Mouse (Mus musculus) adrenal gland, postnatal 4 days (tissue): ENCODE results near the gene Dnajc19. TPM values are rescaled to one million over a fixed set of nuclear protein-coding genes. Genes with fewer than 3 reads are reported as not detected.
"Not testable (repeated sequence)": the region's sequence is repeated elsewhere in the genome, so short reads cannot be mapped to it uniquely, and the experiment has no call there.

ENCODE experiments used
- DNase-seq, 2 experiments: peaks; one replicate each; pipeline ENCODE4 v3.0.0; 2021 to 2022; ENCODE audit warnings: low spot score in 2 of 2, mixed read lengths in 2 of 2
- long read RNA-seq, 2 experiments: library from polyadenylated mRNA; stranded (forward); transcript quantifications; one replicate each; pipeline ENCODE4 v2.0.0; 2021
- total RNA-seq, 2 experiments: library from RNA; stranded (reverse); gene quantifications; 2 replicates each; pipeline ENCODE4 v1.2.3; 2021

The Dnajc19 gene
- total RNA-seq = 100 to 1,000 TPM; 112 to 113 TPM
- long read RNA-seq, experiment 1, transcript Dnajc19-202 (6 exons, 659 nt) = major isoform, 94 of 110 reads
- long read RNA-seq, experiment 1, partial matches to known transcripts = 2 of 110 reads
- long read RNA-seq, experiment 1, other reads (novel, unspliced or antisense) = 7 of 110 reads
- long read RNA-seq, experiment 2, transcript Dnajc19-202 (6 exons, 659 nt) = major isoform, 68 of 96 reads
- long read RNA-seq, experiment 2, transcript Dnajc19-201 (6 exons, 2,499 nt) = minor isoform, 11 of 96 reads
- long read RNA-seq, experiment 2, partial matches to known transcripts = 5 of 96 reads
- long read RNA-seq, experiment 2, other reads (novel, unspliced or antisense) = 10 of 96 reads

DNA sequence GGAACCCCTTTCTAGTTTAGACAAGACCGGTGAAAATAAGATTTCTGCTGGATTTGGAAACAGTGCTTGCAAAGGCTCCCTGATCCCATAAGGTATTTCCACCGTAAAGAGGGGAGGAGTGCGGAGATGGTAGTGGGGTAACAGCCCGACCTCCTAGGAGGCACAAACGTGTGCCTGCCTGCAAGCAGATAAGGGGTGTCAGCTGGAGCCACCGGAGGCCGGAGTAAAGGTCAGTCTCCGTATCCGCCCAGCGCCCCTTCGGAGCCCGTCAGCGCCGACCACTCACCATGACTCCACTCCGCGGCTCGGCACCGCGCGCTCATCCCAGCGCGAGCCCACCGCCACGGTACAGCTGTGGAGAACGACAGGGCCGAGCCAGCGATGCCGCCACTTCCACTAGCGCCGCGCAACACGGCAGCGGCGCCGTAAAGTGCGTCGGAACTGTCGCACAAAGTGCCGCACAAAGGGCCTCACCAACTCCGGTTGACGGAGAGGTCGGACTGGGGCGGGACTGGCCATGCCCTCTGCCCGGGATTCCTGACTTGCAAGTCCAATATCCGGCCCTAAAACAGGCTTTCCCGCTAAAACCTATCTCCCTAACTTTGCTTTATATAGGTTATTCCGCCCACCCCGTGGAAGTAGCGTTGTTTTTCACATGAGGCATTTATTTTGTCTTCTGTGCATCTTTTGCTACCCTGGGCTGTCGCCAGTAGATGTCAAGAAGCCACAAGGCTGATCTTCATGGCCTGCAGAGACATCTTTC is at the start of gene Dnajc19:
TSS of gene Dnajc19 (minus strand) at position 422 of the 763 bp plus-strand sequence.
- peak; percentile 76 to 79 for DNase-seq

GRCm38 (mm10) chr3:34129957-34130356 is 48.8 kb upstream of the Dnajc19 start:
- DNase-seq = no peak

- DNase-seq = no peak
These were observed 40.2 kb upstream of the Dnajc19 start for GRCm38 (mm10) chr3:34121311-34121710.

DNA sequence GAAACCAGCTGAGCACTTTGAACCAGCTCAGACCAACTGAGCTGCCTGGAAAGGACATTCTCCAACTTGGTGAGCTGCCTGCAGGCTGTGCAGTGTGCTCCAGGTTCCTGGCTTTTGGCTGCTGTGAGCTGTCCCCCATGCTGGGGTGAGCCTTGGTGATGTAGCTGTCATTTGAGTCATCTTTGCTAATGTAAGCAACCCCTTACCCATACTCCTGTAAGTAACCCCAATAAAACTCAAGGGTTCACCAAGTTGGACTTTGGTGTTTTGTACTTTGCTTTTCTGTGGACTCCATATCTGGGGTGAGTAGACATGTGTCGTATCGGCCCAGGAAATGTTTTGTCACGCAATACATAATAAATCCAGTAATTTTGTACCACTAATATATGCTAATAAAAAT is 39.7 kb upstream of the Dnajc19 start:
- DNase-seq = no peak

DNA sequence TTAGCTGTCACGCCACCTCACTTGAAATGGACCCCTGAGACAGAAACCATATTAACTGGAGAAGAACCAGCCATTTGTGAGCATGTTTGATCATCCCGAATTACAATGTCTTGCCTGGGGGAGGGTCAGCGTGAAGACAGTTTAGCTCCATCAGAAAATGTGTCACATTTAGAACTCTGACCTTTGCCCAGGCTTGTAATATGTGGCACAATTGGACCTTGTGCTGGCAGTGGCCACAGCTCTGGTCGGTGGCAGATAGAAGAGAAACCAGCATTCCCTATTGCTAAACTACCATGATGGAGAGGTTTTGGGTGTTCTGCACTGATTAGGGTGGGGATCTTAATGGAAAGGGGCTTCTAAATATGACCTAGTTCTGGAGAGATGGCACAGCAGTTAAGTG is 38.7 kb upstream of the Dnajc19 start:
- DNase-seq = no peak

GRCm38 (mm10) chr3:34115806-34116205 is 34.7 kb upstream of the Dnajc19 start:
- no peak for DNase-seq

DNA sequence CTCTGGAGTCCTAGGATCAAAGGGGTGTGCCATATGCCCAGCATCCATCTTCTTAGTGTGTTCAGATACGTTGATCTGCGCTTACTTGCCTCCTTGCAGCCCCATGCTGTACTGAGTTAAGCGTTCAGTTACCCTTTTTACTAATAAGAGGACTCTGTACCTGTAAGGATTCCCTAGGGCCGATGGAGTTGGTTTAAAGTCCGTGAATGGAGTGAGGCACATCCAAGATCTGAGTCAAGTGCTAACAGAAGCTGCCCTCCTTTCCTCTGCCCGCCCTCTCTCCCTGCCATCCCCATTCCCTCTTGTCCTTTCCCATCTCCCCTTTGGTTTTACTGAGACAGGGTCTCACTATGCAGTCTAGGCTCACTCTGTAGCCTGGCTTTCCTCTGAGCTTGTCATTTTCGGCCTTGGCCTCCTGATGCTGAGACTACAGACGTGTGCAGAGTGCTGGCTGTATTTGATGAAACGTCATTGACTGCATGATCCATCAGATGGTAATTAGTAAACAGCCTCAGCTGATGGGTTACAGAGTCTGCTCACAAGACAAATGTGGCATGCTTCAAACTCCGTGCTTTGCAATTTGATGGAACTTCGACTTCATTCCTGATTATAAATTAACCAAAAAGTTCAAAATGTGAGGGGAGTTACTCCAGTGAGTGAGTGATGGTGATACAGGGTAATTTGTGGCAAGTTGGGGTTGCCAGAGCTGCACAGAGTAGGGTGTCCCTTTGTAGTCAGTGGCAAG is 31.0 kb upstream of the Dnajc19 start:
- no peak for DNase-seq

- DNase-seq = no peak
These were observed 26.5 kb upstream of the Dnajc19 start for GRCm38 (mm10) chr3:34107631-34108030.

DNA sequence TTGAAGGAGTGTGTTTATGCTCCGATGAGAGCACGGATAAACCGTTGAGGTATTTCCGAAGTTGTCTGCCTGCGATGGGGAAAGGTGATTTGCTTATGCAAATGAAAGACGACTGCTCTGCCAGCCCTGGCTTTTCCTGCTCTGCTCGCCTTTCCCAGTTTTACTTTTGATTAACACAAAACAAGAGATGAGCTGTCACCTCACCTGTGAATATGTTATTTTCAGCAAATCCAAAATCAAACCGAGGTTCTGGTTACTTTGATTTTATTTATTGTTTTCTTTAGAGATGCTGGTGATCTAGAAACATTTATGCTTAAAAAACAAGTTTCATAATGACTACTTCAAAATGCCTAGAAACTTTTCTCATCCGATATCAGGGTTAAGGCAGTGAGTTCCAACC is 25.3 kb upstream of the Dnajc19 start:
- DNase-seq = no peak

GRCm38 (mm10) chr3:34103902-34104672 is 23.0 kb upstream of the Dnajc19 start:
- no peak for DNase-seq

DNA sequence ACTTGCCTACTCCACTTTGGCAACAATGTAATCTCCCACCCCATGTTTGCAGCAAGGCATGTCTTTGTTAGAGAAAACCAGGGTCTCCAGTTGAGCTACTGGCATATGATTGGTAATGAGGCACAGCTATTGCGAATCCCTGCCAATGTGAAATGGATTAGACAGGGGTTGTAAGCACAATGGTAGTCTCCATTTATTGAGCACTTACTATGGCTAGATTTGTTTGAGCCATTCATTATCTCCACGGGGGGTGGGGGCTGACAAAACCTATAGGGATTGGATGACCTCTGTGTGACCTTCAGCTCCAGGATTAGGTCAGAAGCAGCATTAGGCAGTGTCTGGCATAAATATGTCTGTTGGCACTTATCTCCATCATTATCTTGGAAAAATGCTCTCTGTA is 21.8 kb upstream of the Dnajc19 start:
- DNase-seq = no peak

DNA sequence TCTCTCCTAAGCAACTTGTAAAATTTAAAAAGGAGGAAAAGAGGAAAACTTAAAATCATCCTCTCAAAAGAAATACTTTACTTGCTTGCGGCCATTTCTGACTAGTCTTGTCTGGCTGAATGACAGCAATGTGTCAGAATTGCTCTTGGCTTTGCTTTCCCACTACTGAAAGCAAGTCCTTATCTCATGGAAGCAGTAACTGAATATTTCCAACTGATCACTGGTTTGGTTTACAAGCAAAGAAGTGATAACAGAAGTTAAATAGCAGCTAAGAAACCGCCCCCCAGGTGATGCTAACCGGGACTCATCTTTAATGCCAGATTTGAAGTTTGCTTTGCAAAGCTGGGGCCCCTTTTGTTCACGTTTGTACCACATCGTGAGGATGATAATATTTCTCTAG is 2.5 kb upstream of the Dnajc19 start:
- no peak for DNase-seq

- no peak for DNase-seq
These were observed 808 bp upstream of the Dnajc19 start for GRCm38 (mm10) chr3:34081929-34082328.

DNA sequence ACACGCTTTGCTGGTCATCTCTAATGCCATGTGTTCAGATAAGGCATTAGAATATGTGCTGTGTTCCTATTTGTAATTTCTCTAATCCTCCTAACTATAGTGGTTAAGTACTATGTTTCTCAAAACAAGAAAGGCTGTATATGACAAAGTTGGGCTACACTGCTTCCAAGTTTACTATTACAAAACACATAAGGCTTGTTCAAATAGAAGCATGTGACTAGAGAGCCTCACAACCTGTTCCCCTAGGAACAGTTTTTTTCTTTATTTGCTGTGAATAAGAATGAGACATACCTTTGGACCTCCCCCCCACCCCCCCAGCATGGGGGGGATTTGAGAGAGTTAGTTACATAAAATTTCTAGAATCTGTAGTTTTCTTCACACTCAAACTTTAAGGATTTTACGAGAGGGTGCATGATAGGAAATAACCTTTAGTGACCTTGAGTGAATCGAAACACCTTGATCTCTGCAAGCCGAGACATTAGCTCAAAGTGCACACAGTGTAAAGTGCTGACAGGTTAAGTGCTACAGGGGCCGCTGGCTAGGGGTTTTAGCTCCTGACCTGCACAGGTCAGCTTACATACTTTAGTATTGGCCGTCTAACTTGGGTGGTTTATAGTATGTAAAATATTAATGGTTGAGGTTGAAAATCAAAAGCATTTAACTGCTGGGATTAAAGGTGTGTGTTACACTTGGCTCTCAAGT is 4.9 kb downstream of the Dnajc19 start:
- no peak for DNase-seq

DNA sequence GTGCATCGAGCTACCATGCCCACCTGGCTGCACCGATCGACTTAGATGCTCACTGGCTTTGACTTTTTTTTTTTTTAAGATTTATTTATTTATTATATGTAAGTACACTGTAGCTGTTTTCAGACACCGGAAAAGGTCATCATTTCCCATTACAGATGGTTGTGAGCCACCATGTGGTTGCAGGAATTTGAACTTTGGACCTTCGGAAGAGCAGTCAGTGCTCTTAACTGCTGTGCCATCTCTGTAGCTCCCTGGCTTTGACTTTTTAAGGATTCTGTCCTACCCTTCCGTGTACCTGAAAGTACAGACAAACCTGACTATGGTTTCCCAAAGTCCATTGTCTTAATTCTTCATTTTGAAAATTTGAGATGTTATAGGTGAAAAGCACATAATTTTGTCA is 8.4 kb downstream of the Dnajc19 start:
- no peak for DNase-seq

- not testable (repeated sequence) for DNase-seq
These were observed 12.2 kb downstream of the Dnajc19 start for GRCm38 (mm10) chr3:34068943-34069342.

DNA sequence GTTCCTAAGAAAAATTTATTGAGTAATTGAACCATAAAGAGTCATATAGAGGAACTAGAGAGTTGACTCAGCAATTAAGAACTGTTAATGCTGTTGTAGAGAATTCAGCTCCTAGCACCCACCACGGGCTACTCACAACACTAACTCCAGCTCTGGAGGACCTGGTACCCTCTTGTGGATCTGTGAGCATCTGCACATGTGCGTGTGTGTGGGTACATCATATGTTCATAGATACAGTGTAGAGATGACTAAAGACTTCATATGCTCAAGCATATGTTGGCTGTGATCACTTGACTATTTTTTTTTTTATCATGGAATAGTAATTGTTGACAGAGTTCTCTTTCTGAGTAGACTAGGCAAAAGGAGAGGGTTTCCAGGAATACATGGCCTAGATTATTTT is 18.8 kb downstream of the Dnajc19 start:
- no peak for DNase-seq

GRCm38 (mm10) chr3:34041990-34042389 is 39.1 kb downstream of the Dnajc19 start:
- no peak for DNase-seq

DNA sequence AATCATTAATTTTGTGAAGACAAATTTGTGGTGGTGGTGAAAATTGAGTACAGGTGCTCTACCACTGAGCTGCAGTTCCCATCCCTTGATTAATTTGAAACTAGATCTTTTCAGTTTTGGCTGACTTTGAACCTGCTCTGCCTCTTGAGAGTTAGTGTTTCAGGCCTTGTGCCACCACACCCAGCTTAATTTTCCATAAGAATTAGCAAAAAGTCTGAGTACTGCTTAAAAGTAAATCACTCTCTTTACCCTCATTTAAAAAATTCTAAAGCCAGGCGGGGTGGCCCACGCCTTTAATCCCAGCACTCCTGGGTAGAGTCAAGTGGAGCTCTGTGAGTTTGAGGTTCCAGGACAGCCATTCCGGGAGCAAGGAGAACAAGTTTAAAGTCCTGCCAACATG is 45.4 kb downstream of the Dnajc19 start:
- no peak for DNase-seq

- no peak for DNase-seq
These were observed 46.3 kb downstream of the Dnajc19 start for GRCm38 (mm10) chr3:34034803-34035202.
